Mouse (Mus musculus): ENCODE data around the gene Pard3. TPM values are rescaled to one million over a fixed set of nuclear protein-coding genes. Genes with fewer than 3 reads are reported as not detected.

The Pard3 gene
- polyA plus RNA-seq, 2 experiments: 39.1 to 43.3 TPM

DNA sequence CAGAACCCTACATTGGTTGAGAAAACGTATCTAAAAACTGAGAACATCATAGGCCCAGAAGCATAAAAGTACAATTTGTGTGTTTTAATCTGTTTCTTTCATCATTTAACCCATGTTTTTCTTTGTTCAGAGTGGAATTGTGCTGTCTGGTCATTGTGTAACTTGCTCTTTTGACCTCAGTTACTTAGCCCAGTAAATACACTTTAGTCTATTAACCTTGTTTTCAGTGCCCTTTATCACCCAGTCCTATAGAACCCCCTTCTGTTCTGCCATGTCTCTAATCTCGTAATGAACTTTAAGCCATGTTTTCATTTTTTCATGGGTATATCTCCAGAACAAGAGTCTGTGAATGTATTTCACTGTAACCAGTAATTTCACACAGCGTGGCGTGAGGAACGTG lies 243.3 kb downstream of the Pard3 start:
- TF ChIP-seq POLR2A (IDR thresholded peaks at IDR 0.05; ENCODE audit: borderline replicate concordance, extremely low read depth, insufficient read depth, insufficient read length): no peak
- Histone ChIP-seq H3K9me3 (ENCODE audit: control insufficient read depth, low read length) (no peaks in the 10 kb centered on the region), H3K36me3 (ENCODE audit: control insufficient read depth, insufficient read depth, low read length) (peaks cover 4% of the 10 kb centered on the region; the same call in 1 of the 2 replicates), H3K9ac (ENCODE audit: low read depth, low read length, severe bottlenecking) (no peak overlapping the region), H3K27ac (replicated peaks; ENCODE audit: low read depth, low read length) (no peak overlapping the region), H3K27me3 (ENCODE audit: control insufficient read depth, insufficient read depth, low read length) (no peaks in the 10 kb centered on the region), H3K4me2 (replicated peaks; ENCODE audit: low read depth, low read length, severe bottlenecking) (no peak overlapping the region), H3K4me3 (replicated peaks; ENCODE audit: low read length) (no peak overlapping the region), H3K4me1 (ENCODE audit: control insufficient read depth, insufficient read depth, low read length) (no peaks in the 10 kb centered on the region; the same call in 1 of the 2 replicates)
- 90% methylated on average over 5 of the region's 5 CpGs for WGBS
- ATAC-seq (ENCODE audit: low FRiP score, low read depth) (no peak), DNase-seq (ENCODE audit: low spot score) (no peak)

GRCm38 (mm10) chr8:127309363-127309762 lies 245.7 kb downstream of the Pard3 start:
- H3K4me1 ChIP-seq (ENCODE audit: control insufficient read depth, insufficient read depth, low read length): no peaks in the 10 kb centered on the region
- H3K36me3 ChIP-seq (ENCODE audit: control insufficient read depth, insufficient read depth, low read length): peaks cover 4% of the 10 kb centered on the region; the same call in 1 of the 2 replicates
- ATAC-seq (ENCODE audit: low FRiP score, low read depth): no peak
- no peaks in the 10 kb centered on the region for H3K9me3 ChIP-seq (ENCODE audit: control insufficient read depth, low read length)
- H3K4me2 ChIP-seq (replicated peaks; ENCODE audit: low read depth, low read length, severe bottlenecking): no peak overlapping the region
- TF ChIP-seq POLR2A (IDR thresholded peaks at IDR 0.05; ENCODE audit: borderline replicate concordance, extremely low read depth, insufficient read depth, insufficient read length): no peak
- 39% methylated on average over 1 of the region's 1 CpGs for WGBS
- no peak overlapping the region for H3K9ac ChIP-seq (ENCODE audit: low read depth, low read length, severe bottlenecking)
- H3K27ac ChIP-seq (replicated peaks; ENCODE audit: low read depth, low read length): no peak overlapping the region
- H3K27me3 ChIP-seq (ENCODE audit: control insufficient read depth, insufficient read depth, low read length): no peaks in the 10 kb centered on the region
- no peak for DNase-seq (ENCODE audit: low spot score)
- no peak overlapping the region for H3K4me3 ChIP-seq (replicated peaks; ENCODE audit: low read length)

GRCm38 (mm10) chr8:127315811-127316210 lies 252.1 kb downstream of the Pard3 start:
- no peaks in the 10 kb centered on the region for H3K27me3 ChIP-seq (ENCODE audit: control insufficient read depth, insufficient read depth, low read length)
- peaks cover 7% of the 10 kb centered on the region; the same call in 1 of the 2 replicates for H3K4me1 ChIP-seq (ENCODE audit: control insufficient read depth, insufficient read depth, low read length)
- H3K4me2 ChIP-seq (replicated peaks; ENCODE audit: low read depth, low read length, severe bottlenecking): no peak overlapping the region
- no peaks in the 10 kb centered on the region for H3K36me3 ChIP-seq (ENCODE audit: control insufficient read depth, insufficient read depth, low read length)
- ATAC-seq (ENCODE audit: low FRiP score, low read depth): no peak
- no peaks in the 10 kb centered on the region for H3K9me3 ChIP-seq (ENCODE audit: control insufficient read depth, low read length)
- no peak for TF ChIP-seq POLR2A (IDR thresholded peaks at IDR 0.05; ENCODE audit: borderline replicate concordance, extremely low read depth, insufficient read depth, insufficient read length)
- DNase-seq (ENCODE audit: low spot score): no peak
- 25% methylated on average over 1 of the region's 1 CpGs for WGBS
- H3K27ac ChIP-seq (replicated peaks; ENCODE audit: low read depth, low read length): no peak overlapping the region
- no peak overlapping the region for H3K4me3 ChIP-seq (replicated peaks; ENCODE audit: low read length)
- H3K9ac ChIP-seq (ENCODE audit: low read depth, low read length, severe bottlenecking): no peak overlapping the region

- Histone ChIP-seq H3K36me3 (ENCODE audit: control insufficient read depth, insufficient read depth, low read length) (no peaks in the 10 kb centered on the region), H3K4me2 (replicated peaks; ENCODE audit: low read depth, low read length, severe bottlenecking) (no peak overlapping the region), H3K27me3 (ENCODE audit: control insufficient read depth, insufficient read depth, low read length) (no peaks in the 10 kb centered on the region), H3K27ac (replicated peaks; ENCODE audit: low read depth, low read length) (no peak overlapping the region), H3K4me3 (replicated peaks; ENCODE audit: low read length) (no peak overlapping the region), H3K9me3 (ENCODE audit: control insufficient read depth, low read length) (no peaks in the 10 kb centered on the region), H3K9ac (ENCODE audit: low read depth, low read length, severe bottlenecking) (no peak overlapping the region), H3K4me1 (ENCODE audit: control insufficient read depth, insufficient read depth, low read length) (peaks cover 7% of the 10 kb centered on the region; the same call in 1 of the 2 replicates)
- TF ChIP-seq POLR2A (IDR thresholded peaks at IDR 0.05; ENCODE audit: borderline replicate concordance, extremely low read depth, insufficient read depth, insufficient read length): no peak
- no peak for DNase-seq (ENCODE audit: low spot score)
- 64% methylated on average over 1 of the region's 1 CpGs for WGBS
- ATAC-seq (ENCODE audit: low FRiP score, low read depth): no peak
These were observed 254.2 kb downstream of the Pard3 start for GRCm38 (mm10) chr8:127317914-127318313.

DNA sequence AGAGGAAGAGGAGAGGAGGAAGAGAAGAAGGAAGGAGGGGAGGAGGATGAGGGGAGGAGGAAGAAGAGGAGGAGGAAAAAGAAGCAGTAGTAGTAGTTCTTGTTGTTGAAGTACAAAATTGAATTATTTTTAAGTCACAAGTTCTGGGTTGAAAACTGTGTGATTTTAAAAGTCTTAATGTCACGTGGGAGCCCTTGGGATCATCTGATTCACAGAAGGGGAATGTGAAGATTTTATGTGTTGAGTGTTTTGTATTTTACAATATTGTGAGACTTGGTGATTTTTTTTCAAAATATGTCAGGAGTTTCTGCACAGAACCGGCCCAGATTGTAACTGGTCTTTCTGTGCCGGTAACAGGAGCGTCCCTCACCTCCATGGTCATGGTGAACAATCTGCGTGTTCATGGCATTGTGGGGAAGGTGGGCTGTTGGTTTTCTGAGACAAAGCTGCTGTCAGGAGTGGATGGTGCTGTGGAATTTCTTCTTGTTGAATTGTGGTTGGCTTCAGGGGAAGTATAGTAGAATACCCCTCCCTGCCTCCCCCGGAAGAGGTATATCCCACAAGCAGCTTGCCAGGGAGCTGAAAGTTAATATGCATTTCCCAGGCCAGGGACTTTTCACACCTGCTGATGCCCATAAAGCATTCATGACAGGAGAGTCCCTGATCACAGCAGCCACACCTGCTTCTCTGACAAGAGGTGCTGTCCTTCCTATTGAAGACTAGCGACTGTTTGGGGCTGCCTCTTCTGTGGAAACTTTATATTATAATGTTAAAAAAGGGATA lies 254.9 kb downstream of the Pard3 start:
- H3K27ac ChIP-seq (replicated peaks; ENCODE audit: low read depth, low read length): no peak overlapping the region
- WGBS: 72% methylated on average over 7 of the region's 7 CpGs
- H3K9me3 ChIP-seq (ENCODE audit: control insufficient read depth, low read length): no peaks in the 10 kb centered on the region
- H3K9ac ChIP-seq (ENCODE audit: low read depth, low read length, severe bottlenecking): no peak overlapping the region
- H3K27me3 ChIP-seq (ENCODE audit: control insufficient read depth, insufficient read depth, low read length): no peaks in the 10 kb centered on the region
- peaks cover 7% of the 10 kb centered on the region; the same call in 1 of the 2 replicates for H3K4me1 ChIP-seq (ENCODE audit: control insufficient read depth, insufficient read depth, low read length)
- no peak overlapping the region for H3K4me3 ChIP-seq (replicated peaks; ENCODE audit: low read length)
- H3K4me2 ChIP-seq (replicated peaks; ENCODE audit: low read depth, low read length, severe bottlenecking): no peak overlapping the region
- DNase-seq (ENCODE audit: low spot score) (no peak), ATAC-seq (ENCODE audit: low FRiP score, low read depth) (no peak)
- no peaks in the 10 kb centered on the region for H3K36me3 ChIP-seq (ENCODE audit: control insufficient read depth, insufficient read depth, low read length)
- TF ChIP-seq POLR2A (IDR thresholded peaks at IDR 0.05; ENCODE audit: borderline replicate concordance, extremely low read depth, insufficient read depth, insufficient read length): no peak
